Mouse (Mus musculus) neural tube, embryonic 11.5 days (tissue): ENCODE results near the gene Slc5a11. TPM values are rescaled to one million over a fixed set of nuclear protein-coding genes. Genes with fewer than 3 reads are reported as not detected.

Experiments
- ATAC-seq: fragments of 200-750 bp; cut with Nextera tagmentation; 2 replicates; pipeline ENCODE4 v1.8.0; 2017; ENCODE audit warnings: moderate number of reproducible peaks, mild to moderate bottlenecking, moderate TSS enrichment, moderate library complexity; ENCODE audit not compliant: insufficient read depth, low FRiP score, low TSS enrichment
- DNase-seq: peaks from one replicate; pipeline ENCODE4 v3.0.0-alpha.2; 2015; ENCODE audit warnings: low spot score
- H3K27ac ChIP-seq: fragments of 300-500 bp; sonication (generic); 2 replicates; pipeline ENCODE4 v1.5.1; 2014; ENCODE audit warnings: low read depth, mild to moderate bottlenecking, low read length
- H3K27me3 ChIP-seq: fragments of 300-500 bp; sonication (generic); 2 replicates; pipeline ENCODE4 v1.6.1; 2014; ENCODE audit warnings: mild to moderate bottlenecking, low read length, mixed read lengths; ENCODE audit not compliant: control insufficient read depth, insufficient read depth
- H3K36me3 ChIP-seq: fragments of 300-500 bp; sonication (generic); 2 replicates; pipeline ENCODE4 v1.6.1; 2014; ENCODE audit warnings: mild to moderate bottlenecking, low read length, moderate library complexity, mixed read lengths; ENCODE audit not compliant: control insufficient read depth, insufficient read depth
- H3K4me1 ChIP-seq: fragments of 300-500 bp; sonication (generic); 2 replicates; pipeline ENCODE4 v1.6.1; 2014; ENCODE audit warnings: low read length, mixed read lengths; ENCODE audit not compliant: control insufficient read depth, insufficient read depth
- H3K4me2 ChIP-seq: fragments of 300-500 bp; sonication (generic); 2 replicates; pipeline ENCODE4 v1.6.1; 2014; ENCODE audit warnings: low read depth, mild to moderate bottlenecking, moderate library complexity
- H3K4me3 ChIP-seq: fragments of 300-500 bp; sonication (generic); 2 replicates; pipeline ENCODE4 v1.5.1; 2014; ENCODE audit warnings: low read depth, low read length
- H3K9ac ChIP-seq: fragments of 300-500 bp; sonication (generic); 2 replicates; pipeline ENCODE4 v1.6.1; 2014; ENCODE audit warnings: mild to moderate bottlenecking, low read length
- H3K9me3 ChIP-seq: fragments of 300-500 bp; sonication (generic); 2 replicates; pipeline ENCODE4 v1.6.1; 2016; ENCODE audit warnings: low read length; ENCODE audit not compliant: control insufficient read depth
- WGBS: fragments of 180-500 bp; shearing (Covaris S2); extraction: QIAGEN DNeasy Blood & Tissue Kit; methylation state at CpG from one replicate; pipeline ENCODE4 v1.1.7; 2014; 5-methylcytosine and 5-hydroxymethylcytosine counted together
- polyA plus RNA-seq: library from polyadenylated mRNA; unstranded; fragments of >200 nt; fragmentation: Nextera tagmentation; extraction: Ambion mirVana; gene quantifications from 2 replicates; pipeline ENCODE4 v1.2.1, GENCODE M21; 2014

Gene Slc5a11
- polyA plus RNA-seq = not detected in 2 replicates

DNA sequence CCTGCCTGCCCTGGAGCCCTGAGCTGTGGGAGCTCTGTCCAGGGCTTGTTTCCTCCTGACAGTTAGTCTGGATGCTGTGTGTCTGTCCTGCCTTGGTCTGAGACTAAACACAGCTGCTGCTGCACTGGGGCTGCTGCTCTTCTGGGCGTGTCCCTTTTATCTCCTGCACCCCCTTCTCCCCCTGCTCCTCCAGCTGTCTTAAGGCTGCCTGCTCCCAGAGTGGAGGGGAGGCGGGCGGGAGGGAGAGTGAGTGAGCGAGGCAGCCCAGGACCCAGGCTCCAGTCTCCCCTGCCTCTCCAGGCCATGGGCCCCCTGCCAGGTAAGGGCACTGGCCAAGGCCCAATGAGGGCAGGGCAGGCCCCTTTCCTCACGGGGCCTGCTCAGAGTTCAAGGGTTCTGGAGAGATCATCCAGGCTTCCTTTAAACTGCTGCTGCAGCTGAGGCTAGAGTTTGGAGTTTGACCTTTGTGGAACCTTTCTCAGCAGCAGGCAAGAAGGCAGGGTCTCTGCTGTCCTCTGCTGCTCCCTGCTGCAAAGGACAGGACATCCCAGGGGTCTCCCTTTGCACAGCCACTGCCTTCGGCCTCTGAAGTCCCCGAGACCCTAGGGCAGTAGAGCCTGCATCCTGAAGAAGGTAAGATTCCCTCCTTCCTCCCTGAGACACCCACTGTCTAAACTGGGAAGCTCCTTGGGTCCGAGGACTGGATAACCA lies at the start of gene Slc5a11:
Slc5a11 (plus strand) TSS at position 416 of the 711 bp plus-strand sequence.
- H3K27ac ChIP-seq = 0 out of 2 replicates have a peak within 1 kb of the TSS, but pooled peaks have one; percentile 8
- no peak within 1 kb of the TSS for H3K4me2 ChIP-seq
- no peak within 1 kb of the TSS for H3K9ac ChIP-seq

DNA sequence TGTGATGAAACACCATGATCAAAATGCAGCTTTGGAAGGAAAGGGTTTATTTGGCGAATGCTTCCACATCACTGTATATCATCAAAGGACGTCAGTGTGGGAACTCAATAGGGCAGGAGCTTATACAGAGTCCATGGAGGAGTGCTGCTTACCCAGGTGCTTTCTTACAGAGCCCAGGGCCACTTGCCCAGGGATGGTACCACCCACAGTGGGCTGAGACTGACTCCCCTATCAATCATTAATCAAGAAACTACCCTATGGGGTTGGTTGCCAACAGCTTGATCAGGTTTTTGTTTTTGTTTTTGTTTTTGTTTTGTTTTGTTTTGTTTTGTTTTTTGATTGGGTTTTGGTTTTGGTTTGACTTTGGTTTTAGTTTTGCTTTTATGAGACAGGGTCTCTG lies 47.1 kb upstream of the Slc5a11 start:
- DNase-seq (no peak), ATAC-seq (no peak)
- no peak overlapping the region for H3K27ac ChIP-seq
- WGBS = 93% methylated on average over 2 of the region's 2 CpGs
- H3K36me3 ChIP-seq = peaks cover 23% of the 10 kb centered on the region
- no peaks in the 10 kb centered on the region for H3K4me1 ChIP-seq
- H3K4me3 ChIP-seq = no peak overlapping the region
- H3K9me3 ChIP-seq = no peaks in the 10 kb centered on the region
- H3K4me2 ChIP-seq = no peak overlapping the region
- H3K9ac ChIP-seq = no peak overlapping the region
- no peaks in the 10 kb centered on the region for H3K27me3 ChIP-seq

More for the DNA sequence above, at the start of gene Slc5a11:
- H3K4me3 ChIP-seq = no peak within 1 kb of the TSS
- no peaks in the 10 kb centered on the region for H3K9me3 ChIP-seq
- DNase-seq (no peak), ATAC-seq (no peak)
- H3K27me3 ChIP-seq = no peaks in the 10 kb centered on the region
- 32% methylated on average over 8 of the region's 8 CpGs for WGBS
- H3K4me1 ChIP-seq = no peaks in the 10 kb centered on the region
- no peaks in the 10 kb centered on the region for H3K36me3 ChIP-seq

DNA sequence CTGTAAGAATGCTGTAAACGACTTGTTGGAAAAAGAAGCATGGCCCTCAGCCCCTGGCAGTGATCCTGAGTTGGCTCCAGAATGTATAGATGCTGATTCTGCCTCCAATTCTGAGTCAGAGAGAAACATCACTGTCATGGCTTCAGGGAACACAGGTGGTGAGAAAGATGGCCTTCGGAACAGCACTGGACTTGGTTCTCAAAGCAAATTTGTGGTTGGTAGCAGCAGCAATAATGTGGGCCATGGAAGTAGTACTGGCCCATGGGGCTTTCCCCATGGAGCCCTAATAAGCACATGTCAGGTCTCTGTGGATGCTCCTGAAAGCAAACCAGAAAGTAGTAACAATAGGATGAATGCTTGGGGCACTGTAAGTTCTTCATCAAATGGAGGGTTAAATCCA lies 45.0 kb upstream of the Slc5a11 start:
- WGBS = 95% methylated on average over 2 of the region's 2 CpGs
- DNase-seq (no peak), ATAC-seq (no peak)
- no peak overlapping the region for H3K27ac ChIP-seq
- H3K36me3 ChIP-seq = peaks cover 23% of the 10 kb centered on the region
- H3K4me1 ChIP-seq = no peaks in the 10 kb centered on the region
- no peak overlapping the region for H3K4me2 ChIP-seq
- H3K27me3 ChIP-seq = no peaks in the 10 kb centered on the region
- H3K9me3 ChIP-seq = no peaks in the 10 kb centered on the region
- no peak overlapping the region for H3K9ac ChIP-seq
- H3K4me3 ChIP-seq = no peak overlapping the region

DNA sequence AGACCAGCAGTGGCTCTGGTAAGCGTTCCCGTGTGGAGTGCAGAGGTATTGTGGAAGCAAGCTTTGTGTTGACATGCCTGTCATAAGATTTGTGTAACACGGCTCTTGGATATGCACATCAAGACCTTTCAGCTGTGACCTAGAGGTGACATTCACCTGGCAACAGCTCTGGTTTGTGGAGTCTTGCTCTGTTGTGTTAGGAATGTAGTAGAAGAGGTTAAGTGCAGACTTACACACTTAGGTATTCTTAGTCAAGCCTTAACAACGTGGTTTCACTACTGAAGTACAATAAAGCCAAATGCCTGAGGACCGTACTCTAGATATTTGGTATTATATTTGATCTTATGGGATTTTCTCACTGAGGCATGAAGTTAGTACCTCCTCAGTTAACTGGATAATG lies 42.5 kb upstream of the Slc5a11 start:
- no peak for ATAC-seq
- no peak overlapping the region for H3K4me3 ChIP-seq
- 94% methylated on average over 5 of the region's 5 CpGs for WGBS
- H3K9ac ChIP-seq = no peak overlapping the region
- no peak overlapping the region for H3K4me2 ChIP-seq
- no peak for DNase-seq
- H3K9me3 ChIP-seq = no peaks in the 10 kb centered on the region
- peaks cover 23% of the 10 kb centered on the region for H3K36me3 ChIP-seq
- no peak overlapping the region for H3K27ac ChIP-seq
- H3K4me1 ChIP-seq = no peaks in the 10 kb centered on the region
- no peaks in the 10 kb centered on the region for H3K27me3 ChIP-seq

DNA sequence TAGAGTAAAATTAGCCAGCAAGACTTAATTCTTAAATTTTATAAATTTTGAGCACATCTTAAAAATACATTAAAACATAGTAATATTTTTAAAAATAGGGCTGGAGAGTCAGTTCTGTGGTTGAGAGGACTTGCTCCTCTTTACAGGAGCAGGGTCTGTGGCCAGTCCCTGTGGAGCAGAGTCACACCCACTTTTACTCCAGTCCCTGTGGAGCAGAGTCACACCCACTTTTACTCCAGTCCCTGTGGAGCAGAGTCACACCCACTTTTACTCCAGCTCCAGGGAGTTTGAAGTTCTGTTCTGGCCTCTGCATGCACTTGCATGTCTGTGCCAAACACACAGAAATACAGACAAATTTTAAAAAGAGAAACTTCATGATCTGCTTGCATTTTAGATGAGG lies 37.4 kb upstream of the Slc5a11 start:
- H3K36me3 ChIP-seq = peaks cover 24% of the 10 kb centered on the region
- no peak overlapping the region for H3K27ac ChIP-seq
- H3K4me2 ChIP-seq = no peak overlapping the region
- no peak overlapping the region for H3K9ac ChIP-seq
- H3K4me3 ChIP-seq = no peak overlapping the region
- no peaks in the 10 kb centered on the region for H3K9me3 ChIP-seq
- H3K4me1 ChIP-seq = no peaks in the 10 kb centered on the region
- no peak for DNase-seq
- ATAC-seq = no peak
- H3K27me3 ChIP-seq = no peaks in the 10 kb centered on the region

DNA sequence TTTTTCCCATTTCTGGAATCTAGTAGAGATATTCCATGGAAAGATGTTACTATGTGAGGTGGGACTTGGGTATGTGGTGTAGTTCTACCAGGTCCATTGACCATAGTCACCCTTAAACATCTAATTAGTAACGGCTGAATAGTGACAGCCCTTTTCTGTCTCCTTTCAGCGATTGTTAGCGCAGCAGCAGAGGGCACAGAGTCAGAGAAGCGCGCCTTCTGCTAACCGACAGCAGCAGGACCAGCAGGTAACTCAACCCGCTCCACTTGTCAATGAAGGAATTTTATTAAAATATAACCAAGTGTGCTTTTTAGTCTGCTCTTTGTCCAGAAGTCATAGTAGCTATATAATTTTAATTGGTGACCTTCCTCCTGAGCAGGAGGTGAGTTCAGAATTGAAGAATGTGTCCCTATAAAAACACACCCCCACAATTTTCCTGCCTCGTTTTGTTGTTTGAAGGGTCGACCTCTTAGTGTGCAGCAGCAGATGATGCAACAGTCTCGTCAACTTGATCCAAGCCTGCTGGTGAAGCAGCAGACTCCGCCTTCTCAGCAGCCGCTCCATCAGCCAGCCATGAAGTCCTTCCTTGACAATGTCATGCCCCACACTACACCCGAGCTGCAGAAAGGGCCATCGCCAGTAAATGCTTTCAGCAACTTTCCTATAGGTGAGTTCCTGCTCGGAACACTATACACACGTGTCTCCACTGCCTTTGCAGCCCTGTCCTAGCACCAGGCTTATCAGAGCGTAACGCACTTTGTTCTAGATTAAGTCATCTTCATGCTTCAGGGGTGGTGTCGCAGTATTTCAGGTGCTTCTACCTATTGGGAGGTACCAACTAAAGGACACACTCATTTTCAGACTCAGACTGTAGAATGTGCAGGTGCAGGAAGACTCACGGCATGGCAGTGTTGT lies 32.5 kb upstream of the Slc5a11 start:
- H3K9ac ChIP-seq = no peak overlapping the region
- DNase-seq (no peak), ATAC-seq (no peak)
- no peak overlapping the region for H3K4me3 ChIP-seq
- WGBS = 88% methylated on average over 20 of the region's 20 CpGs
- H3K36me3 ChIP-seq = peaks cover 30% of the 10 kb centered on the region
- H3K27me3 ChIP-seq = no peaks in the 10 kb centered on the region
- no peak overlapping the region for H3K4me2 ChIP-seq
- no peaks in the 10 kb centered on the region for H3K9me3 ChIP-seq
- H3K4me1 ChIP-seq = no peaks in the 10 kb centered on the region
- no peak overlapping the region for H3K27ac ChIP-seq

DNA sequence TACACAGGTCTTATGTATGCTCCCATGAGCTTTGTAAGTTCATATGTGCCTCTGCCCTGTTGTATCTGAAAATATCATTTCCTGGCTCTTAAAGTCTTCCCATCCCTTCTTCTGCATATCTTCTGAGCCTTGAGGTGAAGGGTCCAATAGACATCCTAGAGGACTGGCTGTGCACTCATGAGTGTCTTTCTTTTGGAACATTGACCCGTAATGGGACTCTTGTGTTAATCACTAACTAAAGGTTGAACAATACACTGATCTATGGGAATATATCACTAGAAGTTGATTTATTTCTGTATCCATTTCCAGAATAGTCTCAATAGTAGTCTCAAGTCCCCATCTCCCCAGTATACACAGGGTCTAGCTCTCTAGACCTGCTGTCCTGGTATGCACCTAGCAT lies 29.7 kb upstream of the Slc5a11 start:
- Histone ChIP-seq H3K36me3 (peaks cover 39% of the 10 kb centered on the region), H3K4me2 (no peak overlapping the region), H3K9me3 (no peaks in the 10 kb centered on the region), H3K4me3 (no peak overlapping the region), H3K4me1 (no peaks in the 10 kb centered on the region), H3K27me3 (no peaks in the 10 kb centered on the region), H3K27ac (no peak overlapping the region), H3K9ac (no peak overlapping the region)
- ATAC-seq = no peak
- no peak for DNase-seq
- WGBS = 88% methylated on average over 1 of the region's 1 CpGs

DNA sequence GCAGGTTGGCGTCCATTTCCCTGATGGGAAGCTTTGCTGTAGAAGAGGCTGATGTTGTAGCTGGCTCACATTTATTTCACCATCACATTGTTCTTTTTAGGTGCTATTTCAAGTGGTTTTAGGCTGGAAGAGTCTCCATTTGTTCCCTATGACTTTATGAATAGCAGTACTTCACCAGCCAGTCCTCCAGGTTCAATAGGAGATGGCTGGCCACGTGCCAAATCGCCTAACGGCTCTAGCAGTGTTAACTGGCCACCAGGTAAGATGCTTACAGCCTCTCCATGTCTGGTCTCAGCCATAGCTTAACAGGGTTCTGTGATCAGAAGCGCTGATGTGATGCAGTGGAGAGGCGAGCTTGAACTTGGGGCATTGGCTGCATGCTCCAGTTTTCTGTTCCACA lies 28.1 kb upstream of the Slc5a11 start:
- no peaks in the 10 kb centered on the region for H3K27me3 ChIP-seq
- no peak overlapping the region for H3K4me2 ChIP-seq
- H3K36me3 ChIP-seq = peaks cover 43% of the 10 kb centered on the region
- H3K9me3 ChIP-seq = no peaks in the 10 kb centered on the region
- no peaks in the 10 kb centered on the region for H3K4me1 ChIP-seq
- WGBS = 96% methylated on average over 6 of the region's 6 CpGs
- no peak for ATAC-seq
- H3K27ac ChIP-seq = no peak overlapping the region
- H3K4me3 ChIP-seq = no peak overlapping the region
- DNase-seq = no peak
- H3K9ac ChIP-seq = no peak overlapping the region
